Mouse (Mus musculus) cerebellum, adult 2 months (tissue): ENCODE measurements around the gene Cpeb3.

ENCODE experiments used
- CTCF ChIP-seq: fragments of 200-500 bp; IDR thresholded peaks from 2 replicates; pipeline ENCODE4 v1.5.1; 2011; ENCODE audit warnings: low read depth, mild to moderate bottlenecking, control low read depth, low read length, moderate library complexity, borderline replicate concordance; ENCODE audit not compliant: insufficient read depth
- POLR2A ChIP-seq: fragments of 200-500 bp; IDR thresholded peaks from 2 replicates; pipeline ENCODE4 v1.6.1; 2011; ENCODE audit warnings: low read length, control low read depth, borderline replicate concordance; ENCODE audit not compliant: insufficient read depth

DNA sequence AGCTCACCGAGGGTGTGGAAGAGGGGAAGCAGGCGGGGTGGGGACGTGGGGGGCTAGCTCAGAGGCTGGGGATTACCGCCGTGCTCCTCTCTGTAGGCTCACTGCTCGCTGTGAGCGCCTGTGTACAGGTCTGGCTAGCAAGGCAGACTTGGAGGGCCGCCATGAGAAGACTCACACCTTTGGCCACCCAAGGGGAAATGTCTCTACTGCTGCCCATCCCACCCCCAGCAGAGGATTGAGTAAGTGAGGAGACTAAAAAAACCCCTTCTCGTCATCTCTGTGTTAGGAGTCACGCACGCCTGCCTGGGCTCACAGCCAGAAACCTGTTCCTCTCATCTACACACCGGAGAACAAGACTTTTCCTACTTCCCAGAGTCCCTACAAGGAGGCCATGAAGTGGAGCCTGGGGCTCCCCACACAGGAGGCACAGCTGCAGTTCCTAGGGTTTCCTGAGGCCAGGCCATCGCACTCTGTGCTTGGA, 182.5 kb downstream of the Cpeb3 start:
- TF ChIP-seq POLR2A = no peak
- TF ChIP-seq CTCF = no peak
